Mouse (Mus musculus) frontal cortex, adult 2 months (tissue): ENCODE measurements around the gene Grik1. TPM values are rescaled to one million over a fixed set of nuclear protein-coding genes. Genes with fewer than 3 reads are reported as not detected.

ENCODE experiments used
- DNase-seq, 2 experiments: peaks; one replicate each; pipeline ENCODE4 v3.0.0; 2022; ENCODE audit warnings: low spot score in 1 of 2; ENCODE audit errors: extremely low spot score in 1 of 2
- polyA plus RNA-seq: library from polyadenylated mRNA; depleted of rRNA; stranded (reverse); fragments of >200 nt; gene quantifications from 2 replicates; pipeline ENCODE4 v1.2.3, GENCODE M21; 2012

The Grik1 gene
- polyA plus RNA-seq, 1 experiment: 14.6 TPM

DNA sequence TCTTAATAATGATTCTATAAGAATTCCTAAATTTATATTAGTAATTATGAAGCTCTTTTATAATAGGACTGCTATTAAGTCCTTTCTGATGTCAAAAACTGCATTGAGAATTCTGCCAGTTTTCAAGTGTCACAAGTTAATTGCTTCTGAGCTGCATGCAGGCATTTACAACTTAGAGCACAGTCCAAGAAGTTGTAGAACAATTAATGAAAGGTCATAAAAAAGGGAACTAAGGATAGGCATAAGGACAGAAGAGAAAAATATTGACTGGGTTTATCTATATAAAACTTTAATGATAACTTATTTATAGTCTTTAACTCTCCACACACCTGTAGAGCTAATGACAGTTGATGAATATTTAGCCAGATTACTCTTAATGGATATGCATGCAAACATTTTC, 123.5 kb downstream of the Grik1 start:
- no peak for DNase-seq

DNA sequence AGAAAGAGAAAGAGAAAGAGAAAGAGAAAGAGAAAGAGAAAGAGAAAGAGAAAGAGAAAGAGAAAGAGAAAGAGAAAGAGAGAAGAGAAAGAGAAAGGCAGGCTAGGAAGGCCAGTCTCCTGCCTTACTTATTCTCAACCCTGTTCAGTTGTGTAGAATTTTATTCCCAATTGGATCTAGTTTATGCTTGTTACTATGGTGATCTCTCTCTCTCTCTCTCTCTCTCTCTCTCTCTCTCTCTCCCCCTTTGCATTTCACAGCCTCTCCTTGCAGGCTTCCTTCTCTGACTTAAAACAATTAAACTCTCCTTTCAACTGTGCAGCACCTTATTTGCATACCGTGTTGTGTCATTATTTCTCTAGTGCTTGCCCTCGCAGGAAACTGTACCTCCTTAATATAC, 147.5 kb downstream of the Grik1 start:
- DNase-seq: no peak

GRCm38 (mm10) chr16:88142136-88142535, 147.9 kb downstream of the Grik1 start:
- DNase-seq: no peak

DNA sequence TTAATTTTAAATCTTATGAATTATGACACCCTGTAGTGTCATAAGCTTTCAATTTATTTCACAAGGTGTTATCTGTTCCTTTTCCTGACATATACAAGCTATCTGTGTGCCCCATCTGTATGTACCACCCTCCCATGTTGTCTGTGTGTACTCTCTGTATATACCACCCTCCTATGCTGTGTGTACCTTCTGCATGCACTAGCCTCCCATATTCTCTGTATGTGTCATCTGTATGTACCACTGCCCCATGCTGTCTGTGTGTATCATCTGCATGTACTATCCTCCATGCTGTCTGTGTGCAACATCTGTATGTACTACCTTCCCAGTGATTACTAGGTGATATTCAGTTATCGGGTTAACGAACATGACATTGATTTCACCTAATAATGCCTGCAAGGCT, 148.5 kb downstream of the Grik1 start:
- DNase-seq: no peak

- no peak for DNase-seq
Observed at GRCm38 (mm10) chr16:88138913-88139312, 151.2 kb downstream of the Grik1 start.

- no peak for DNase-seq
Observed at GRCm38 (mm10) chr16:88132919-88133318, 157.1 kb downstream of the Grik1 start.

DNA sequence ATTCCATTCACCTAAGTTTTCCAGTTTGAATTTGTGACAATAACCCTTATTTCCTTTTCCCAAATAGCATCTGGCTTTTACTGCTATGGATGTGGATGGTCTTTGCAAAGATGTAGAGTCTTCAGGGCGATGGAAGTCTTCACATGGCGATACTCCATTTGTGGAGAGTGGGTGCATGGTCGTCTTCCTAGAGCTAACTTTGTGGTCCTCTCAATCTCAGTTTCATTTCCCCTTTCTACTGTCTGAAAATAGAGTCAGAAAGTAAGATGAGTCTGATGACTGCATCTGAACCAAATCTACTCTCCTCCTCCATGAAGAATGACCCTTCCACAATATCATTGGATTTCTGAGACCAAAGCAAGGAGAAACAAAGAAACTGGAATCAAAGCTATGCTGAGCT, 159.0 kb downstream of the Grik1 start:
- no peak for DNase-seq

- DNase-seq: no peak
Observed at GRCm38 (mm10) chr16:88125098-88125497, 165.0 kb downstream of the Grik1 start.

- peak; percentile 17 to 46 for DNase-seq
Observed at GRCm38 (mm10) chr16:88112551-88113138, 177.4 kb downstream of the Grik1 start.

DNA sequence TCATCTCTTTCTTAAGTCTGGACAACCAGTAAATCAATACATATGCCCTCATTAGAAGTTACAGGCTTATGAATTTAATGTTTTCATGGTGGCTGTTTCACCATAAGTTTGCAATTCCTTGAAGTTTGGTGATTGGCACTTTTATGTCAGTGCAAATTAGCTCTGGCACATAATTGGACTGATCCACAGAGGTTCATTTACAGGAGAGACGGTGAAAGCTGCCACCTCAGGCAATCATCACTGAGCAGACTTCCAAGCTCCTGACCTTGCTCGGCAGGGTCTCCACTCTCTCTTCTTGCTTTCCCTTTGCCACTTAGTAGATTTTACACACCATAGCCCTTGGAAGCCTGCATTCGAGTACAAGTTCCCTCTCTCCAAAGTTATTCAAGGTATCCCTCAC, 178.6 kb downstream of the Grik1 start:
- DNase-seq: no peak

DNA sequence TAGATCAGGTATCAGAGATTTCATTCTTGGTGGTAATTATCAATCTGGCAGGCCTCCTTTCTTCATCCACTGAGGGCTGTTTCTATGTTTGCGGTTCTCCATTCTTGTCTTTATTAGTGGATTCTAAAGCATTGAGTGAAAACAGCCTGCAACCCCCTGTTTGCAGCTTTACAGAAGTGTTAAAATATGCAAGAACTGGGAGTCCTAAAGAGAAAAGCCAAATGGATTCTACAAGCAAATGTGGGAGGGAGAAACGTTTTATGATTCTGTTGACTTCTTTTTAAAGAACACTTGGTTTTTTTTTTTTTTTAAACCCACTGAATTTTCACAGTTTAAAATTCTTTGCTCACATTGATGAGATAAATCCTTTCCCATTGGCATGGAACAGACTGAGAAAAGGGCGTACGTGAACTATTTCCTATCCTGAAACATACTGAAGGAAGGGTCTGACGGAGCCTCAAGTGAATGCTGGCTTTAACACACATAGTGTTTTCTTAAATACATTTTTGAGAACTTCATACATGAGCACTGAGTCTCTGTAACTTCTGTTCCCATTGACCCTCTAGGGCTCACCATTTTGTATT, 195.8 kb downstream of the Grik1 start:
- peak; percentile 17 to 50 for DNase-seq

GRCm38 (mm10) chr16:88087280-88087679, 202.8 kb downstream of the Grik1 start:
- DNase-seq: no peak

DNA sequence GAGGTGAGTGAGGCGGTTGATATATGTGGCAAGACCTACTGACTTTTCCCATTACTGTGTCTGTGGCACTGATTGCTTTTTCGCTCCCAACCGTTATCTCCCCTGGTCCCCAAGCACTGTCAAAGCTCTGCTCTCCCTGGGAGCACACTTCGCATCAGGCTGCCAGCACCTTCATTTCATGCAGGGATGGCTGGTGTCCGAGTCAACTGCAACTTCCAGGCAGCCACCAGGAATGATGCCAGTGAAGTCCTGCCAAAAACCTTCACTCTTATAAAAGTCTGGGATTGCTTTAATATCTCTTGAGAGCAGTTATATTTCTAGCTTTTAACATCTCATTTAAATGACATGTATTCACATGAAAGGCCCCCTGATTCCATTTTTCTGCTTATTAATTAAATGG, 215.3 kb downstream of the Grik1 start:
- DNase-seq: no peak

- DNase-seq: no peak
Observed at GRCm38 (mm10) chr16:88060936-88061335, 229.1 kb downstream of the Grik1 start.

GRCm38 (mm10) chr16:88048121-88048520, 241.9 kb downstream of the Grik1 start:
- no peak for DNase-seq

DNA sequence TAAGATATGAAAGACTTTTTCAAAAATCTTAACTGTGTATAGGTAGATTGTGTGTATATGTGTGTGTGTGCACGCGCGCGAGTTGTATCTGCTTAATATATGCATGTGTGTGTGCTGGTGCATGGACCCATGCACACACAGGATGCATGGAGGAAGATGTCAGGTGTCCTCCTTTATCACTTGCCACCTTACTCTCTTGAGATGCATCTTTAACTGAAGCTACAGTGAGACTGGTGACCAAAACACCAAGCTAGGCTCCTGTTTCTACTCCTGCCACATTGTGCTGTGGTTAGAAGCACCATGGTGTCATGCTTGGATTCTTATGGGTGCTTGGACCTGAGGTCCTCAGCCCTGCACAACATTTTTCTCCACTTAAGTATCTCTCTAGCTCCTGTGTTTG, 245.7 kb downstream of the Grik1 start:
- no peak for DNase-seq

DNA sequence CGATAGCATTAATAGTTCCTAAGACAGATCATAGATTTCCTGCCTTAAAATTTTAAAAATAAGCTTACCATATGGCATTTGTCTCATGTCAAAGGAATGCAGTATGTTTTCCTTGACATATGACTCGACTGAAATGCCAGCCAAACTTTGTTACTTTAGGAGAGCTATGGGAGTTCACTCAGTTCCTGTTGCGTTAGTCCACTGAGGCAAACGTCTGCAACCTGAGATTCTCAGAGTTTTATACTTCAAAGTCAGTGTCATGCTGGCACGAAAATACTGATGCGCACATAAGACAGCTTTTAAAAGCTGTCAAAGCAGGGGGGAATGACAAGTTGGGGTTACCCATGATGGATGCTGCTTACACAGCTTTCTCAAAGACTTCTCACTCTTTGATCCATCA, 247.6 kb downstream of the Grik1 start:
- DNase-seq: no peak

GRCm38 (mm10) chr16:88038503-88039091, 251.5 kb downstream of the Grik1 start:
- no peak for DNase-seq

DNA sequence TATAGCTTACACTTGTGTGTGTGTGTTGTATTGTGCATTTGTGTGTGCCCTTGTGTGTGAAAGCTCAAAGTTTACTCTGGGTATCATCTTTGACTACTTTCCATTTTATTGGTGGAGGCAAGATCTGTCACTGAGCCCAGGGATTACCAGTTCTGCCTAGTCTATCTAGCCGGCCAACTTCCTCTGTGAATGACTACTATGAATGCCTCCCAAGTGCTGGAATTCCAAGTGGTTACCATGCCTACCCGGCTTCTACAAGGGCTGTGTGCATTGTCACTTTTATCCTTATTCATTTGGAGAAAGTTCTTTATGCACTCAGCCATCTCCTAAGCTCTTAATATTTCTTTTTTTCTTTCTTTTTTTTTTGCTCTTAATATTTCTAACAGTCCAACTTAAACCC, 301.3 kb downstream of the Grik1 start:
- DNase-seq: no peak

DNA sequence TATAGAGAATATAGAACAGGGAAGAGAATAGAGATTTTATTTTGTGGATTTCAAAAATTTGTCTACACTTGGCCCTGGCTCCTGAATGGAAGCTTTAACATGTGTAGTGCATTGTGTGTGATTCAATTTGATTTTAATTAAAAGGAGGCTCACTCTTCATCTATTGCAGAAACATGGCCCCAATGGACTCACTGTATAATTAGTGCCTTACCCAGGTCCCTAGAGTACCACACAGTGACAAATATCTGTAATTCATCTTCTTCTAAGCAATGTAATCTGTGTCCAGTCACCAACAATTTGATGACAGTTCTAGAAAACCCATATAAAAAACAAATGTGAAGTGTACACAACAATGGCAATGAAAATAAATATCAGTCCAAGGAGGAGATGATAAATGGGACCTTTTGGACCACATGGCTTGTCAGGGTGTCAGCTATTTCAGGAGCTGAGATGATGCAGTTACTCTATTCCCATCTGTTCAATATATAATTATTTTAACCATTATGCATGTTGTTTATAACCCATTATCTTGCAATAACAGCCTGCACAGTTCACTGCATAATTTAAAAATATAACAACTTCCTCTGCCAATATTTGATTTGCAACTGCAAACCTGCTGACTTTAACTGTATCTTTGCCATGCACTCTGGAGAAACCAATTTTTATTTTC, 305.7 kb downstream of the Grik1 start:
- DNase-seq: no peak

DNA sequence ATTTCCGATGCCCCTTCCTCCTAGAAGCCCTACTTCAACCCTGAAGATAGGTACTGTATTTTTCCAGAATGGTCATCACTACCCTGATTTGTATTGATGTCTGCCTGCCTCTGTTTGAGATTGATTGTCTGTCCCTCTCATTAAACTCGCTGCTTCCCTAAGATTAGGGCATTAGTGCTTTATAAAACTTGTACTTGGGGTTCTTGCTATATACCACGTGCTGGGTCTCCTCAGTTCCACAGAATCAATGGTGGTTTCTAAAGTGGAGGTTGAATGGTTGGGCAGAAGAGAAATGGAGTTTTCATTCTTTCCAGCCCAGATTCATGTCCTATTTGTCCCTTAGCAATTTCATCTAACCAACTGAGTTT, 316.0 kb downstream of the Grik1 start:
- no peak for DNase-seq
